Mouse (Mus musculus): ENCODE data around the gene Dock10.

The Dock10 gene

GRCm38 (mm10) chr1:80459923-80460322, 298.4 kb downstream of the Dock10 start:
- DNase-seq (ENCODE audit: low read depth), result no peak

GRCm38 (mm10) chr1:80459477-80459876, 298.9 kb downstream of the Dock10 start:
- no peak for DNase-seq (ENCODE audit: low read depth)

GRCm38 (mm10) chr1:80453971-80454370, 304.4 kb downstream of the Dock10 start:
- no peak for DNase-seq (ENCODE audit: low read depth)

- no peak for DNase-seq (ENCODE audit: low read depth)
Measured at GRCm38 (mm10) chr1:80451914-80452549, 306.3 kb downstream of the Dock10 start.

Measured in c-Kit-positive CD71-positive TER-119-negative erythroid progenitor cells, embryonic 14.5 days (primary cell).